Mouse (Mus musculus) midbrain, embryonic 15.5 days (tissue): Measurements from ENCODE around the gene Phactr2. TPM values are rescaled to one million over a fixed set of nuclear protein-coding genes. Genes with fewer than 3 reads are reported as not detected.

Experiments used
- ATAC-seq: fragments of 200-750 bp; cut with Nextera tagmentation; replicated peaks from 2 replicates; pipeline ENCODE4 v1.8.0; 2017; ENCODE audit warnings: moderate TSS enrichment
- H3K27ac ChIP-seq: fragments of 300-500 bp; sonication (generic); 2 replicates; pipeline ENCODE4 v1.5.1; 2015; ENCODE audit warnings: mild to moderate bottlenecking, inconsistent platforms
- H3K27me3 ChIP-seq: fragments of 300-500 bp; sonication (generic); replicated peaks from 2 replicates; pipeline ENCODE4 v1.6.1; 2015; ENCODE audit warnings: inconsistent platforms
- H3K36me3 ChIP-seq: fragments of 300-500 bp; sonication (generic); replicated peaks from 2 replicates; pipeline ENCODE4 v1.6.1; 2015; ENCODE audit warnings: inconsistent platforms
- H3K4me1 ChIP-seq: fragments of 300-500 bp; sonication (generic); 2 replicates; pipeline ENCODE4 v1.6.1; 2015; ENCODE audit warnings: inconsistent platforms
- H3K4me2 ChIP-seq: fragments of 300-500 bp; sonication (generic); 2 replicates; pipeline ENCODE4 v1.6.1; 2015; ENCODE audit warnings: inconsistent platforms, mild to moderate bottlenecking, moderate library complexity
- H3K4me3 ChIP-seq: fragments of 300-500 bp; sonication (generic); 2 replicates; pipeline ENCODE4 v1.5.1; 2015; ENCODE audit warnings: mild to moderate bottlenecking, inconsistent platforms
- H3K9ac ChIP-seq: fragments of 300-500 bp; sonication (generic); 2 replicates; pipeline ENCODE4 v1.6.1; 2015; ENCODE audit warnings: mild to moderate bottlenecking, inconsistent platforms
- H3K9me3 ChIP-seq: fragments of 300-500 bp; sonication (generic); 2 replicates; pipeline ENCODE4 v1.6.1; 2016; ENCODE audit warnings: inconsistent platforms
- WGBS: fragments of 180-500 bp; shearing (Covaris S2); methylation state at CpG from one replicate; pipeline ENCODE4 v1.1.7; 2015; ENCODE audit warnings: mixed read lengths; 5-methylcytosine and 5-hydroxymethylcytosine counted together
- polyA plus RNA-seq: library from polyadenylated mRNA; unstranded; fragments of >200 nt; fragmentation: Nextera tagmentation; extraction: Ambion mirVana; gene quantifications from 2 replicates; pipeline ENCODE4 v1.2.1, GENCODE M21; 2015

Phactr2 gene
- polyA plus RNA-seq, 1 experiment from 2014 or later, result 7.5 TPM

GRCm38 (mm10) chr10:13376428-13377260 is 97.6 kb downstream of the Phactr2 start:
- Histone ChIP-seq H3K4me1 (no peaks in the 10 kb centered on the region), H3K4me2 (no peak overlapping the region), H3K27me3 (no peaks in the 10 kb centered on the region), H3K9ac (no peak overlapping the region), H3K9me3 (no peaks in the 10 kb centered on the region), H3K27ac (no peak overlapping the region), H3K36me3 (no peaks in the 10 kb centered on the region), H3K4me3 (no peak overlapping the region)
- WGBS, result 82% methylated on average over 13 of the region's 13 CpGs
- ATAC-seq, result no peak

- 50% methylated on average over 3 of the region's 3 CpGs for WGBS
- no peak overlapping the region for H3K9ac ChIP-seq
- no peaks in the 10 kb centered on the region for H3K36me3 ChIP-seq
Observed at GRCm38 (mm10) chr10:13375820-13376219, 98.4 kb downstream of the Phactr2 start.

GRCm38 (mm10) chr10:13369581-13370375 is 104.4 kb downstream of the Phactr2 start:
- no peak for ATAC-seq
- 85% methylated on average over 13 of the region's 13 CpGs for WGBS
- no peaks in the 10 kb centered on the region for H3K9me3 ChIP-seq

More at GRCm38 (mm10) chr10:13375820-13376219, 98.4 kb downstream of the Phactr2 start:
- no peaks in the 10 kb centered on the region for H3K4me1 ChIP-seq
- H3K27ac ChIP-seq, result no peak overlapping the region
- no peak overlapping the region for H3K4me3 ChIP-seq
- no peak for ATAC-seq
- no peaks in the 10 kb centered on the region for H3K27me3 ChIP-seq
- H3K9me3 ChIP-seq, result no peaks in the 10 kb centered on the region
- no peak overlapping the region for H3K4me2 ChIP-seq

GRCm38 (mm10) chr10:13364286-13364580 is 110.0 kb downstream of the Phactr2 start:
- 65% methylated on average over 2 of the region's 2 CpGs for WGBS
- Histone ChIP-seq H3K27ac (no peak overlapping the region), H3K27me3 (no peaks in the 10 kb centered on the region), H3K9ac (no peak overlapping the region), H3K4me3 (no peak overlapping the region), H3K4me2 (no peak overlapping the region), H3K9me3 (no peaks in the 10 kb centered on the region), H3K4me1 (no peaks in the 10 kb centered on the region), H3K36me3 (no peaks in the 10 kb centered on the region)
- no peak for ATAC-seq

More at GRCm38 (mm10) chr10:13369581-13370375, 104.4 kb downstream of the Phactr2 start:
- Histone ChIP-seq H3K4me1 (no peaks in the 10 kb centered on the region), H3K27me3 (no peaks in the 10 kb centered on the region), H3K9ac (no peak overlapping the region), H3K4me2 (no peak overlapping the region), H3K4me3 (no peak overlapping the region), H3K27ac (no peak overlapping the region), H3K36me3 (no peaks in the 10 kb centered on the region)

GRCm38 (mm10) chr10:13363499-13364285 is 110.5 kb downstream of the Phactr2 start:
- ATAC-seq, result no peak
- Histone ChIP-seq H3K4me3 (no peak overlapping the region), H3K9me3 (no peaks in the 10 kb centered on the region), H3K4me1 (no peaks in the 10 kb centered on the region), H3K27ac (no peak overlapping the region), H3K27me3 (no peaks in the 10 kb centered on the region), H3K36me3 (no peaks in the 10 kb centered on the region), H3K4me2 (no peak overlapping the region), H3K9ac (no peak overlapping the region)
- WGBS, result 84% methylated on average over 11 of the region's 11 CpGs

GRCm38 (mm10) chr10:13360913-13361312 is 113.3 kb downstream of the Phactr2 start:
- H3K4me1 ChIP-seq, result no peaks in the 10 kb centered on the region
- no peaks in the 10 kb centered on the region for H3K27me3 ChIP-seq
- no peak overlapping the region for H3K27ac ChIP-seq
- H3K4me2 ChIP-seq, result no peak overlapping the region
- H3K9me3 ChIP-seq, result no peaks in the 10 kb centered on the region
- ATAC-seq, result no peak
- no peak overlapping the region for H3K9ac ChIP-seq
- H3K36me3 ChIP-seq, result no peaks in the 10 kb centered on the region
- H3K4me3 ChIP-seq, result no peak overlapping the region

GRCm38 (mm10) chr10:13359846-13360245 is 114.4 kb downstream of the Phactr2 start:
- H3K4me2 ChIP-seq, result no peak overlapping the region
- 91% methylated on average over 5 of the region's 5 CpGs for WGBS
- H3K4me3 ChIP-seq, result no peak overlapping the region
- no peaks in the 10 kb centered on the region for H3K36me3 ChIP-seq
- H3K9me3 ChIP-seq, result no peaks in the 10 kb centered on the region
- H3K27ac ChIP-seq, result no peak overlapping the region
- no peaks in the 10 kb centered on the region for H3K4me1 ChIP-seq
- H3K27me3 ChIP-seq, result no peaks in the 10 kb centered on the region
- no peak for ATAC-seq
- no peak overlapping the region for H3K9ac ChIP-seq

- H3K27me3 ChIP-seq, result no peaks in the 10 kb centered on the region
- H3K4me3 ChIP-seq, result no peak overlapping the region
- no peak overlapping the region for H3K4me2 ChIP-seq
- 56% methylated on average over 3 of the region's 3 CpGs for WGBS
- no peaks in the 10 kb centered on the region for H3K36me3 ChIP-seq
- H3K4me1 ChIP-seq, result no peaks in the 10 kb centered on the region
- no peak overlapping the region for H3K9ac ChIP-seq
- peak; percentile 52; the same call in 1 of the 2 replicates for ATAC-seq
- no peaks in the 10 kb centered on the region for H3K9me3 ChIP-seq
- no peak overlapping the region for H3K27ac ChIP-seq
Observed at GRCm38 (mm10) chr10:13358679-13359078, 115.5 kb downstream of the Phactr2 start.

GRCm38 (mm10) chr10:13346609-13347290 is 127.5 kb downstream of the Phactr2 start:
- Histone ChIP-seq H3K9me3 (no peaks in the 10 kb centered on the region), H3K4me3 (no peak overlapping the region), H3K36me3 (no peaks in the 10 kb centered on the region), H3K27me3 (no peaks in the 10 kb centered on the region), H3K27ac (no peak overlapping the region), H3K4me1 (no peaks in the 10 kb centered on the region), H3K4me2 (no peak overlapping the region), H3K9ac (no peak overlapping the region)
- 44% methylated on average over 5 of the region's 5 CpGs for WGBS
- no peak for ATAC-seq

- Histone ChIP-seq H3K9me3 (no peaks in the 10 kb centered on the region), H3K36me3 (no peaks in the 10 kb centered on the region), H3K27me3 (no peaks in the 10 kb centered on the region), H3K9ac (no peak overlapping the region), H3K4me1 (peaks cover 13% of the 10 kb centered on the region), H3K4me2 (no peak overlapping the region), H3K4me3 (no peak overlapping the region), H3K27ac (no peak overlapping the region)
- ATAC-seq, result 0 out of 2 replicates have a peak, but pooled peaks have one; percentile 25
- WGBS, result 73% methylated on average over 3 of the region's 3 CpGs
Observed at GRCm38 (mm10) chr10:13340583-13340982, 133.6 kb downstream of the Phactr2 start.

GRCm38 (mm10) chr10:13336964-13337363 is 137.2 kb downstream of the Phactr2 start:
- Histone ChIP-seq H3K27me3 (no peaks in the 10 kb centered on the region), H3K36me3 (no peaks in the 10 kb centered on the region), H3K4me3 (no peak overlapping the region), H3K4me1 (peaks cover 13% of the 10 kb centered on the region), H3K9me3 (no peaks in the 10 kb centered on the region), H3K27ac (no peak overlapping the region), H3K9ac (no peak overlapping the region), H3K4me2 (no peak overlapping the region)
- WGBS, result 55% methylated on average over 4 of the region's 4 CpGs
- ATAC-seq, result peak; percentile 75

- Histone ChIP-seq H3K9ac (no peak overlapping the region), H3K9me3 (no peaks in the 10 kb centered on the region), H3K4me3 (no peak overlapping the region), H3K27me3 (no peaks in the 10 kb centered on the region), H3K36me3 (no peaks in the 10 kb centered on the region), H3K4me2 (no peak overlapping the region), H3K4me1 (peaks cover 13% of the 10 kb centered on the region), H3K27ac (no peak overlapping the region)
- 64% methylated on average over 6 of the region's 6 CpGs for WGBS
- no peak for ATAC-seq
Observed at GRCm38 (mm10) chr10:13335814-13336213, 138.4 kb downstream of the Phactr2 start.
